Mouse (Mus musculus) testis, adult 2 months (tissue): Measurements from ENCODE around the gene Ccdc71. TPM values are rescaled to one million over a fixed set of nuclear protein-coding genes. Genes with fewer than 3 reads are reported as not detected.

Experiments
- H3K27ac ChIP-seq: fragments of 200-500 bp; 2 replicates; pipeline ENCODE4 v1.5.1; 2012; ENCODE audit warnings: low read depth, low read length; ENCODE audit not compliant: control insufficient read depth, insufficient read depth
- H3K27me3 ChIP-seq: fragments of 200-500 bp; 2 replicates; pipeline ENCODE4 v1.6.1; 2012; ENCODE audit warnings: mild to moderate bottlenecking, low read length, moderate library complexity; ENCODE audit not compliant: control insufficient read depth, insufficient read depth
- H3K36me3 ChIP-seq: fragments of 200-500 bp; 2 replicates; pipeline ENCODE4 v1.6.1; 2012; ENCODE audit warnings: mild to moderate bottlenecking, low read length; ENCODE audit not compliant: control insufficient read depth, insufficient read depth
- H3K4me1 ChIP-seq: fragments of 200-500 bp; 2 replicates; pipeline ENCODE4 v1.6.1; 2012; ENCODE audit warnings: low read length; ENCODE audit not compliant: control insufficient read depth, insufficient read depth
- H3K4me3 ChIP-seq: fragments of 200-500 bp; 2 replicates; pipeline ENCODE4 v1.5.1; 2012; ENCODE audit warnings: low read depth, mild to moderate bottlenecking, low read length, moderate library complexity, mixed read lengths; ENCODE audit not compliant: control insufficient read depth
- CTCF ChIP-seq: fragments of 200-500 bp; IDR thresholded peaks from 2 replicates; pipeline ENCODE4 v1.5.1; 2012; ENCODE audit warnings: low read depth, mild to moderate bottlenecking, inconsistent platforms, low read length, moderate library complexity; ENCODE audit not compliant: control insufficient read depth, insufficient read depth, insufficient replicate concordance
- POLR2A ChIP-seq: fragments of 200-500 bp; IDR thresholded peaks from 2 replicates; pipeline ENCODE4 v1.6.1; 2012; ENCODE audit warnings: low read depth, mild to moderate bottlenecking, inconsistent platforms, low read length, moderate library complexity; ENCODE audit not compliant: control insufficient read depth
- polyA plus RNA-seq: library from polyadenylated mRNA; depleted of rRNA; stranded (reverse); fragments of >200 nt; gene quantifications from 2 replicates; pipeline ENCODE4 v1.2.3, GENCODE M21; 2012

The Ccdc71 gene
- polyA plus RNA-seq, 1 experiment, result 19.4 TPM

GRCm38 (mm10) chr9:108461181-108461631 lies 879 bp downstream of the Ccdc71 start, which contains the start of gene Klhdc8b:
Klhdc8b (minus strand) TSS chr9:108461581.
- Histone ChIP-seq H3K4me3 (peak within 1 kb of the TSS; percentile 90), H3K4me1 (peaks cover 20% of the 10 kb centered on the region), H3K27ac (peak within 1 kb of the TSS; percentile 84), H3K36me3 (no peaks in the 10 kb centered on the region), H3K27me3 (no peaks in the 10 kb centered on the region)
- TF ChIP-seq CTCF (no peak), POLR2A (no peak)

DNA sequence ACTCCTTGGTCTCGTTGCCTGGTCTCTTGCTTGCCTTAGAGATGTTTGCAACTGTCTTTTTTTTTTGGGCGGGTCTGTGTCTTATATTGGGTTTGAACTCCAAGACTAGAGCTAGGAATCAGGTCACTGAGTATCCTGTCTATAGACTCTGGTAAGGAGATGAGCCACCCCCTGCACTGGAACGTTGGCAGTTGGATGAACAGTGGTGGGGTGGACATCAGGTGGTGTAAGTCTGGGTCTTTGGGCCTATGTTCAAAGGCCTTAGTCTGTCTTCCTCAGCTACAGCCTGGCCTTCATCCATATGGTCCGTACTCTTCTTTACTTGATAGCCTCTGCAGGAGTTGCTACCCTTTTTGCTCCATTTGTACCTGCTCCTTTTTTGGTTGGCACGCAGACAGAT lies 1.3 kb downstream of the Ccdc71 start:
- no peaks in the 10 kb centered on the region for H3K36me3 ChIP-seq
- H3K4me3 ChIP-seq, result peak overlapping the region; percentile 90
- H3K27ac ChIP-seq, result peak overlapping the region; percentile 84
- no peak for TF ChIP-seq CTCF
- TF ChIP-seq POLR2A, result no peak
- peaks cover 20% of the 10 kb centered on the region for H3K4me1 ChIP-seq
- H3K27me3 ChIP-seq, result no peaks in the 10 kb centered on the region

DNA sequence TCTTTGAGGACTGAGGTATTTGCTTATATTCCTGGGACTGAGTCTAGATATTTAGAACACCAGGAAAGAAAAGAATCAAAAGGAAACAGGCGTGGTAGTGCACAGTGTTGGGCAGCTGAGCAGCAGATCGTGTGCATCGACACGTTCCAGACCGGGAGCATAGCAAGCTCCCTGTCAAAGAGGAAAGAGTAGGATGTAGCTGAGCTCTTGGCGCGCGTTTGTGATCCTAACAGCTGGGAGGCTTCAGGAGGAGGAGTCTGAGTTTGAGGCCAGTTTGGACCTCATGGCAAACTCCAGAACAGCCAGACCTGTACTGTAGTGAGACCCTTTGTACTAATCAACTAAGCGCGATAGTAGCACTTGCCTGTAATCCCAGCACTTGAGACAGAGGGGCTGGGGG lies 1.9 kb downstream of the Ccdc71 start:
- H3K27ac ChIP-seq, result peak overlapping the region; percentile 84
- peaks cover 20% of the 10 kb centered on the region for H3K4me1 ChIP-seq
- no peak overlapping the region for H3K4me3 ChIP-seq
- no peaks in the 10 kb centered on the region for H3K27me3 ChIP-seq
- no peaks in the 10 kb centered on the region for H3K36me3 ChIP-seq
- TF ChIP-seq CTCF (no peak), POLR2A (peak; percentile 59; the same call in 1 of the 2 replicates)

DNA sequence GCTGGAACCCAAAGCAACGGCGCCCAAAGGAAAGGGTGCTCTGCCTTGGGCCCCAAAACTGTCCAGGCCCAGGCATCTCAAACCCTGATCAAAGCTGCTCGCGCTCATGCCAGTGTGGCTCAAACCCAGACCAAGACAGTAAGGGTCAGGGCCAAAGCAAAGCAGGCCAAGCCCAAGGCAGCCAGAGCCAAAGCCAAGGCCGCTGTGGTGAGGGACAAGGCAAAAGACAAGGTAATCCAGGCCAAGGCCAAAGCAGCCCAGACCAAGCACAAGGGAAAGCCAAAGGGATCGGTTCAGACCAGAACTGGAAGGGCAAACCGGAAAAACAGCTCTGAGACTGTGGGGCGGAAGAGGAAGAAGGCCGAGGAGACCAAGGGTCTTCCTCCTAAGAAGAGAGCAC lies 3.4 kb downstream of the Ccdc71 start:
- Histone ChIP-seq H3K36me3 (no peaks in the 10 kb centered on the region), H3K4me1 (peaks cover 20% of the 10 kb centered on the region), H3K4me3 (no peak overlapping the region), H3K27ac (peak overlapping the region; percentile 23; the same call in 1 of the 2 replicates), H3K27me3 (no peaks in the 10 kb centered on the region)
- TF ChIP-seq CTCF, result no peak
- TF ChIP-seq POLR2A, result no peak

DNA sequence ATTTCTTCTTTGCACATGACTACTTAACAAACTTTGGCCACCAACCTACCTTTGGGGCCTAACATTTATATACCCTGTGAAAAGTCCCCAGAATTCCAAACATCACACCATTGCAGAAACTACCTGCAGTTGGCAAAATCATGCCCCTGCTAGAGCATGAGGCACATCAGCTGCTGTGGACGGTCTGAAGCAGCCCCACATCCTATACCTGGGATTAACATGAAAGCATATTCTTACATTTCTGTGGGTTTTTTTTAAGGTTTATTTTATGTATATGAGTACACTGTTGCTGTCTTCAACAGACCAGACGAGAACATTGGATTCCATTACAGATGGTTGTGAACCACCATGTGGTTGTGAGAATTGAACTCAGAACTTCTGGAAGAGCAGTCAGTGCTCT lies 5.9 kb downstream of the Ccdc71 start:
- Histone ChIP-seq H3K27ac (no peak overlapping the region), H3K27me3 (no peaks in the 10 kb centered on the region), H3K36me3 (no peaks in the 10 kb centered on the region), H3K4me3 (no peak overlapping the region), H3K4me1 (peaks cover 21% of the 10 kb centered on the region)
- TF ChIP-seq POLR2A (no peak), CTCF (no peak)

- peak overlapping the region; percentile 85 for H3K27ac ChIP-seq
- H3K4me1 ChIP-seq, result peaks cover 4% of the 10 kb centered on the region; the same call in 1 of the 2 replicates
- H3K4me3 ChIP-seq, result no peak overlapping the region
- no peaks in the 10 kb centered on the region for H3K27me3 ChIP-seq
- no peaks in the 10 kb centered on the region for H3K36me3 ChIP-seq
- TF ChIP-seq CTCF (no peak), POLR2A (no peak)
These were observed 9.1 kb downstream of the Ccdc71 start for GRCm38 (mm10) chr9:108469430-108469829.

DNA sequence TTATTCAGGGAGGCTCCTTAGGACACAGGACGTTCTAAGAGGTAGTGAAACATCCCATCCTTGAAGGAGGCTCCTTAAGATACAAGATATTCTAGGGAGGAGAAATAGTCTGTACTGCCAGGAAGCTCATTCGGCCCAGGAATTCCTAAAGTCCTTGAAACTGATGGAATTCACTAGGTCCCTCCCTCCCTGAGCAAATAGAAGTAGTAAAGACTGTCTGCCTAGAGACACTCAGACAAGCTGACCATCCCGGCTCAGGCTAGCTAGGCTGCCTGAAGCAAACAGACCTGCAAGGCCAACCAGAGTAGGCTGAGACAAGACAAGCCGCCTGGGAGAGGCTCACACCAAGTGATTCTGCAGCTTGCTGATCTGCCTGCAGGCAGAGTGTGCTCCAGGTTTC lies 9.5 kb downstream of the Ccdc71 start:
- H3K36me3 ChIP-seq, result no peaks in the 10 kb centered on the region

More for the DNA sequence above, 9.5 kb downstream of the Ccdc71 start:
- TF ChIP-seq CTCF, result no peak
- peak; percentile 34; the same call in 1 of the 2 replicates for TF ChIP-seq POLR2A
- no peak overlapping the region for H3K4me3 ChIP-seq
- no peaks in the 10 kb centered on the region for H3K27me3 ChIP-seq
- H3K4me1 ChIP-seq, result peaks cover 4% of the 10 kb centered on the region; the same call in 1 of the 2 replicates
- peak overlapping the region; percentile 80 for H3K27ac ChIP-seq
